Mouse (Mus musculus) ZHBTc4 (cell line): ENCODE results near the gene Plcd3.
A peak's percentile ranks its signal among the peaks of the same experiment; 100 is the strongest.

Experiments used
- DNase-seq: peaks from one replicate; pipeline ENCODE4 v3.0.0-alpha.2; 2011; ENCODE audit warnings: low read depth, low spot score

The Plcd3 gene

DNA sequence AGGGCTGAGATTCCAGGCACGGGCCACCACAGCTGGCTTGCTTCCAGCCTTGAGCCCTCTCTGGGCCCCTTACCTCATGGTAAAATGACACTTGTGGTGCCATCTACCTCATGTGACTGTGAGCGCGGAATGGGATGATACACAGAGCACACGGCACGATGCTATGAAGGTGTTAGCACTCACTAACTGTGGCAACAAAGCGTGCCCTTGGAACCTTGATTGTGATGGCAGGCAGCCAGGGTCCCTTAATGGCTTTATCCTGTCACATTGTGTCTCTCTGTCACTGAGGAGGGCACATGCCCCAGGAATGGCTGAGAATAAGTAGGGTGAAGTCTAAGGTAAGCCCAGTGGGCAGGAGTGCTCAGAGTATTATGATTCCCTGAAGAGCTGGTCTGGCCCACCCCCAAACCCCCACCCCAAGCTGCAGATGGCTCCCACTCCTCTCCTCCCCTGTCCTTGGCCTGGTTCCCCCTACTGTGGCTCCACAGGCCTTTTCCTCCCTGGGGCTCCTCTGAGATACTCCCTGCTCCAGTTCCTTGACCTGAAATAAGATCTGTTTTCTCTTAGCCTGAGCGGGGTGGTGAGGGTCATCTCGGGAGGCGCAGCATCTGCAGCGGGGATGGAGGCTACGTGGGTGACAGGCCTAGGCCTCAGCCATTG is 2.8 kb downstream of the Plcd3 start:
- no peak for DNase-seq

DNA sequence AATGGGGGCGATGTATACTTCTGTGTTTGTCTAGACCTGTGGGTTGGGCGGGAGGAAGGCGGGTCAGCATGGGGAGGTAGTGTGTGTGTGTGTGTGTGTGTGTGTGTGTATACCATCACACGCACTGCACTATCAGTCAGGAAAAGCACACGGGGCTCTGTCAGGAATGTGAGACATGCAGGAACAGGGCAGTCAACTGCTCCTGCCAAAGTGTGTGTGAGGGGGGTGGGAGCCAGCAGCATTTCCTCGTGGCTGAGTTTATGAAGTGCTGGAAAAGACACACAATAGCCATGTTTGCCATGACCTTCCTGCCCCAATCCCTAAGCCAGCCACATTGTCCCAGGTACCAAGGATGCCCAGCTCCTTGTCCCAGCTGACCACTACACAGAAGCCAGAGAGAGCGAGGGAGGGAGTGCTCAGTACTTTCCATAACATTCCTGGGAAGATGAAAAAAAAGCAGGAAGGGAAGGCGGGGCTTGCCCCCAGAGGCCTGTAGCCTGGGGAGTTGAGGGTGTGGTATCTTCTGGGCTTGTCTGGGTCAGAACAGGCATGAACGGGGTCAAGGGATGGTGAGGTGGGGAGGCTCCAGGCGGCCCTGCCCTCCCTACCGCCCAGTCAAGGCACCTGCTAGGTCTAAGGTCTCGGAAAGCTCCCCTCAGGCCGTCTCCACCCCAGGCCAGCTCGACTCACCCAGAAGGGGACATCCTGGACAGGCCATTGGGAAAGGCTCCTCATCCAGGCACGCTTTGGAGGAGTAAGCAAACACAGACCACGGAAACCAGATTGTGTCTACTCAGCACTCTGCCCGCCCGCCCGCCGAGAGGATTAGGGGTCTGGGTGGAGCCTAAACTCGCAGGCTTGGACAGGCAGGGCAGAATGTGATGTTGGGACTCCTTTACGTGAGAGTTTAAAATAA is 4.2 kb downstream of the Plcd3 start:
- peak; percentile 67 for DNase-seq

DNA sequence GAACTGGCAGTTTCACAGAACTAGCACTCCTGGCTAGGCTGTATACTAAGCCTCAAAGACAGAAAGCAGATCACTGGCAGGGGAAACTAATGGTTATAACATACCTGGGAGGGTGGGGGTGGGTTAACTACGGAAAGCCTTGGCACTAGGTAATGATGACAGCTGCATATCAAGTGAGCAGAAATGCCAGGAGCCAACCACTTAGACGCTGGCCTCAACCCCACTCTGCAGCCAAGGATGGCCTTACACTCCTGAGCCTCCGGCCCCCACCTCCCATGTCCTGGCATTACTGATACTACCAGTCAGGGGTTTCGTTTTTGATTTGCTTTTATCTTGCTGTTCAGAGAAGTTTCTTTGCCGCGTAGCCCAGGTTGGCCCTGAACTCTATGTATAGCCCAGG is 5.7 kb downstream of the Plcd3 start:
- no peak for DNase-seq

DNA sequence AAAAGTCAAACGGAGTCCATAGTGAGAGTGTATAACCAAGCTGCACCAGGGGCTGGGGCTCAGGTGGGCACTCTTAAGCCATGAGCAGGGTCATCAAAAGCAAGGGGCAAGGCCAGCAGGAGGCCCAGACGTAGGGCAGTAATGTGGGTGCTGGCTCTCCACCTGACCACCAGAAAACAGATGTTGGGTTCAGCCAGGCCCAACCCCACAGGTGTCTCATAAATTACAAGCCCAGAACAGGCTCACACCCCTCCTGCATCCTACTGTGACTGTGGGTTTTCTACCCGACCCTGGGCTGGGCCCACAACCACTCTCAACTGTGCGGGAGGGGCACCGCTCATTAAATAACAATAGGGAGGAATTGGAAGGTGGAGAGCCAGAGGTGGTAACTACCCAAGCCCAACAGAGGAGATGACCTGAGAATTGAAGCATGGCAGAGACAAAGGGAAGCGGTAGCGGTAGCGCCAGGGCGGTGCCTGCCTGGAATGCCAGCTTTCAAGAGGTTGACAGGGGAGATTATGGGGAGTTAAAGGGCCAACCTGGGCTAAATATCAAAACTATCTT is 6.3 kb downstream of the Plcd3 start:
- peak; percentile 81 for DNase-seq

DNA sequence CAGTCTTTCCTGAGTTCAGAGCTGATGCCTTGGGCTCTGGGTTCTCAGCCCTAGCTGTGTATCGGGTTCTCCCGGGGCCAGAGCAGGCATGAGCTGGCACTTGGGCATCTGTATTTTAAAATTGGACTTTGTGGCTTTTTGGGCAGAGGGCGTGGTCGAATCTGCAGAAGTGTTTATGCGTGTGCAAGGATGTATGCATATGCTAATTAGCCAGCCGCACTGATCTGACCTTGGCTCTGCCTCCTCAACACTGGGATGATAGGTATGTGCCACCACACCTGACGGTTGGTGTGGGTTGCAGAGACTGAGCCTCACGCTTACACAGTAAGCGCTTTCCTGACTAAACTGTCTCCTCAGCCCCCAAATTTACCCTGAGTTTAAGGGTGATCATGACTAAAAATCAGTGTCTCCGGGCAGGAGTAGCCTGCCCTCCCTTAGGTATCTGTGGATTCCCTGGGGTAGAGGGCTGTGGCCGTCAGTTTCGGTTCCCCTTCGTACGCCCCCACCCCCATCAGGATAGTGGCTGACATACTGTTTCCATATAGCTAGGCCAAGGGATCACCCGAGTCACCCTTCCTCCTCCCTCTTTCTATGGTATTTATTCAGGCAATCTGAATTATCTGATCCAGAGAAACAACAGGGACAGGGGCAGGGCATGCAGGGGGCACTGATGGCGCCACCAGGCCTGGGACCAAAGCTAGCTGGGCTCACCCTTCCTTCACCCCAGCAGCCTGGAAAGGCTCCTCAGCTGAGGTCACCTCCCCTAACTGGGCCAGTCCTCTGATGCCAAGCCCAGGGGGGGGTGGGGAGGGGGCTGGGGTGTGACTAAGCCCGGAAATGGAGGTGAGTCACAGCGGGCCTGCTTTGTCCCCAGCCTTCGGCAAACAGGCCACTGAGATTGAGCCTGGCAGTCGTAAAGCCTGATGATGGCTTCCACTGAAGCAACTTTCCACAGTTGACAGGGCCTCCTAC is 7.3 kb downstream of the Plcd3 start:
- DNase-seq: peak; percentile 63

DNA sequence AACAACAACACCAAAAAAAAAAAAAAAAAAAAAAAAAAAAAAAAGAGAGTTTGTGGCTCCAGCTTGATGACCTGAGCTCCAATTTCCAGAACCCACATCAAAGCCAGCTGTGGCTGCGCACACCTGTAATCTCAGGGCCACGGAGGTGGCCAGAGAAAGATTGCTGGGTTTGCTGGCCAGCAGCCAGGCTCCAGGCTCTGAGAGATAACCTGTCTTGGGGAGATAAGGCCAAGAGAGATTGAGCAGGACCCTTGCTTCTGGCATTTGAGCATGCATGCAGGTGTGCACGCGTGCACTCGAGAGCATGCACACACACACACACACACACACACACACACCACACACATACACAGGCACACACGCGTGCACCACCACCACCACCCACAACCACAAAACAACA is 8.2 kb downstream of the Plcd3 start:
- DNase-seq: no peak

DNA sequence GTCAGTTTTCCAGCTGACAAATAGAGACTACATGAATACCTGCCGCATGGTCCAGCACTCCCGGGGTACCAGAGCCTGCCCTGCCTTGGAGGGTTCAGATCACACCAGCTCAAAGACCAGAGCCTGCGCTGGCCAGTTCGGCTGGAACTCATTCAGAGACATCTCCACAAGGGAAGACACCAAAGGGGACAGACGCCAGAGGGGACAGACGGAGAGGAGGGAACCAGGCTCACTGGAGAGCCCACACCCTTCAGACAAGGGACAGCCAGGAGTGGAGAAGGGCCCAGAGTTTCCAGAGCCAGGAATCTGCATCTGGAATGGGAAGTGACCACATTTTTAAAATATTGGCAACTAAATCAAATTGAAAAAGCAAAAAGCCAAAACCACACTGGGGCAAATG is 19.8 kb downstream of the Plcd3 start:
- no peak for DNase-seq

DNA sequence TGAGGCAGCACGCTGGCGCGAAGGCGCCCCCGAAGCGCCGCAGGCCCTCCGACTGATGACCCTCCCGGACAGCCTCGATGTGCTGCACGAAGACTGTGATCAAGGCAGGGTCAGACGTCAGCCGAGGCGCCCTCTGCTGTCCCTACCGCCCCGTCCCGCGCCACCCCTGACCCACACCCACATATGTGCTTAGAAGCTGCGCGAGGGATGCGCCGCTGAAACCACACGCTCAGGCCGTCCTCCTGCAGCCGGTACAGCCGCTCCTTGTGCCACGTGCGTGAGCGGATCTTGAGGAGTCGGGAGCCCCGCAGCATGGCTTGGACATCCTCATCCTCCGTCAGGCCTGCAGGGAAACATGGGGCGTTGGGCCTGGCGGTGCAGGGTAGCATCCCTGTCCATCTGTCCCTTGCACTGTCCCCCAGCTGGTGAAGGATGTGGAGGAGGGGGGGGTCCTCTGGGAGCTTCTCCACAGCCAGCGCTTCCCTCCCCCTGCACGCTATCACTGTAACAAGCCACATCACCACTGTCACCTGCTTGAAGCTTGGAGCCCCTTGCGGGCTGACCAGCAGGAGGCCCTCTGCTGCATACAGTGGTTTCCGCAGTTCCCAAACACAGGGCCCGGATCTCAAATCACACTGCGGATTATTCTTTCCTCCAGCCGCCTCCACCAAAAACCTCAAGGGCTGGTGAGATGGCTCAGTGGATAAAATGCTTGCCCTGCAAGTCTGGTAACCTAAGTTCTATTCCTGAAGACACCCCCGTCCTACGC is 21.0 kb downstream of the Plcd3 start:
- peak; percentile 48 for DNase-seq

DNA sequence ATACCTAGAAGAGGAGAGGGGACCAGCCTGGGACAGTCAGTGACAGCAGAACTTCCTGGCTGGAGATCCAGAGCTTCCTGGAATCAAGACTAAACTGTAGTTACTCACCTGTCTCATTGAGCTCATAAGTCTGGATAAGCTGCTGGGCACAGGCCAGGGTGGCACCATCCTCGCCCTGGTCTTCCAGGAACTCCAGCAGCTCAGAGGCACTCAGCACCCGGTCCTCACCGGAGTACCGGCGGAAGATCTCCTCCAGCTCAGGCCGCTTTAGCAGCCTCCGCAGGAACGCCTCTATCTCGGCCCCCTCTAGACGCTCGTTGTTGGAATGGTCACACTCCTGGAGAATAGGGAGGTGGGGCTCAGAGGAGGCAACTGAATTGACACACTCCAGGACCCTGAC is 23.3 kb downstream of the Plcd3 start:
- DNase-seq: no peak

DNA sequence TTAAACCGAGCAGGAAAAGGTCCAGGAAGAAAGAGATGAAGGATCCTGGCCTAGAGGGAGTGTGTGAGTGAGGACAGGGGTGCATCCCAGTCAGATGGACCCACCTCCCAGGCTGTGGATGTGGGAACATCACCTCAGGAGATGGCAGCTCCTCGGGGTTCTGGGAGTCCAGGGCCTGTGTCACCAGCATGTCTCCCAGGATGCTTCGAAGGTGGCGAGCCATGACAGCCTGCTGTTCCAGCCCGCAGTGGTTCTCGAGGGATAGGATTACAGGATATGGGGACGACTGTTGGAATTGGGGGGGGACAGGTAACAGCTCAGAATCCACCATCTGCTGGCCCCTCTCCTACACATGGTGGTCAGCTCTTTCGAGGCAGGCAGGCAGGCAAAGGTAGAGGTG is 24.9 kb downstream of the Plcd3 start:
- no peak for DNase-seq

DNA sequence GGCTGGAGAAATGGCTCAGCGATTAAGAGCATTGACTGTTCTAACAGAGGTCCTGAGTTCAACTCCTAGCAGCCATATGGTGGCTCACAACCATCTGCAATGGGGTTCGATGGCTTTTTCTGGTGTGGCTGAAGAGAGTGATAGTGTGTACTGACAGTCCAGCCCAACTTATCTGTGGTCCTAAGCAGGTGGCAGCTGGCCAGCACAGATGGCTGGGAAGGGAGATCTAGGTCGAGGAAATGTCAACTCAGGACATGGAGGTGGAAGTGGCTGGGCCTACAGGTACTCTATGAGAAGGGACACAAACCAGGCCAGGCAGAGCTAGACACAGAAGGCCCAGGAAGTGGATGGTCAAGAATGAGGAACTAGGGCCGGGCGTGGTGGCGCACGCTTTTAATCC is 25.4 kb downstream of the Plcd3 start:
- DNase-seq: no peak

DNA sequence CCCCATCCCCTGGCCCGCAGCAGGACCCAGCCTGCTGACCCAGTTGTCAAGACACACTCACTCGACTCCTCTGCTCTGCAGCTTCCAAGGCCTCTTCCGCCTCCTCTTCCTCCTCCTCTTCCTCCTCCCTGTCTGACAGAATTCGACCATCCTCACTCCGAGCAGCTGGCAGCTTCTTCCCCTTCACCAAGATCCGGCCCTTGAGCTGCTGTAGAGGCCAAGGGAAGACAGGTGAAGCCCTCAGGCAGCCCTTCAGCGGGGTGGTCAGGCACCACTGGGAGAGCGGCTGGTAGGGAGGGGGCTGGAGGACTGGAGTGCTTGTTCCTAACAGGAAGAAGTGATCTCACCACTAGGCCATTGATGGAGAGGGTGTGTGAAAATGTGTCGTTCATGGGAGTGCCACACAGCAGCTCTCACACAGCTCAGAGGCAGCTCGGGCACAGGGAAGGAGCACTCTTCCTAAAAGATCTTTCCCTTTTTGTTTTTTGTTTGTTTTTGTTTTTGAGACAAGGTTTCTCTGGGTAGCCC is 26.6 kb downstream of the Plcd3 start:
- no peak for DNase-seq

DNA sequence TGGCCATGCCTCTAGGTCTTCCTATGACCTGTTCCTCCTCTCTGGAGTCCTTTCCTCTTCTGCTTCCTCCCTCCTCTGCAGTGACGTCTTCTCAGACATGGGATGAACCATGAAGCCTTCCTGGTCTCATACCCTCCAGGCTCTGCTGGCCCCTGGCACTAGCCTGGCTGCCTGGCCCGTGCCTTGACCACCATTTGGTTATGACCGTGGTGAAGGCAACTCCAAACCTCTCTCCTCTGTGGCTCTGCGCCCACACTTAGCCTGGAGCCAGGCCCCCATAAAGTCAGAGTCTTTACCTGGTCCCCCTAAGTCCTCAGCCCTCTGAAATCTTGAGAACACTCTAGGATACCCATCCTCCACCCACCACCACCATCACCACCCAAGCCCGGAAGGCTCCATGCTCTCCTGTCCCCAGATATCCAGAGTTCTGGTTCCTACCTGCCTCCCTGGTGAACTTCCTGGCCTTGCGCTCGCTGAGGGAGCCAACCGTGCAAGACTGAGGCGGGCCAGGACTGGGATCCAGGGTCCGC is 27.3 kb downstream of the Plcd3 start:
- peak; percentile 49 for DNase-seq

DNA sequence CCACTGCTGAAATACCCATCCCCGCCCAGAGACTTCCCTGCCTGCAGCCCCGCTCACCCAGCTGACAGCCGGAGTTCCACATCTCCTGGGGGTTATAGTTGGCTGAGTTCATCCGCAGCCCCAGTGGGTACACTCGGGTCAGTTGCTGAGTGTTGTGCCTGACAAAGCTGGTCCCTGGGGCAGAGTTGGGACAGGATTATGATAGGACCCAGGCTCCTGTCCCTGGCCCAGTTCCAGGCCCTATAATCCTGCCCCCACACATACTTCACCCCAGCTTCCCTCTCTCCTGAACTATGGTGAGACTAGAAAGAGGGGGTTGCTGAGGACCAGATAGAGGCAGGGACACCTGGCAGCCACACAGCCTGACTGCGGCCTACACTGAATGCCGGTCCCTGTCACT is 27.8 kb downstream of the Plcd3 start:
- DNase-seq: no peak

DNA sequence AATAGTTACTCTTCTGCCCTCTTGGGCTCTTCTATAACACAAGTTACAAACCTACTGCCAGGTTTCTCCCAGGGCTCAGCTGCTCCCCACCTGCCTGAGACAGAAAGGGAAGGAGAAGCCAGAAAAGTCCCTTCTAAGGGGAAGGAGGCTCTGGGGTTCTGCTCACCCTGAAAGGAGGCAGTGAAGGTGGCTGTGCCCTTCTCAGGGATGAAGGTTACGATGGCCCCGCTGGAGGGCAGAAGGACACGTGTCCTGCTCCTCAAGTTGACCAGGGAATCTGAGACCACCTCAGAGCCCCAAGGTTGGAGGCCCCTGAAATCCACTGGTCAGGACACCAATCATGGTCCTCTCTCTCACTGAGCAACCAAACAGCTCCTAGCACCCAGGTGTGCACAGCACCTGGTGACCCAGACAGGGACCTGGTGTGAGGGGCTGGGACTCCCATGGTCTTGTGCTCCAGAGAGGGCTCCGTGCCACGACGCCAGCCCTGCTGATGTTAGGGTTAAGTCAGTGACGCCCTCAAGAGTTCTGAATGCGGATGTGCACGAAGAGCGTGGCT is 31.1 kb downstream of the Plcd3 start:
- DNase-seq: no peak

DNA sequence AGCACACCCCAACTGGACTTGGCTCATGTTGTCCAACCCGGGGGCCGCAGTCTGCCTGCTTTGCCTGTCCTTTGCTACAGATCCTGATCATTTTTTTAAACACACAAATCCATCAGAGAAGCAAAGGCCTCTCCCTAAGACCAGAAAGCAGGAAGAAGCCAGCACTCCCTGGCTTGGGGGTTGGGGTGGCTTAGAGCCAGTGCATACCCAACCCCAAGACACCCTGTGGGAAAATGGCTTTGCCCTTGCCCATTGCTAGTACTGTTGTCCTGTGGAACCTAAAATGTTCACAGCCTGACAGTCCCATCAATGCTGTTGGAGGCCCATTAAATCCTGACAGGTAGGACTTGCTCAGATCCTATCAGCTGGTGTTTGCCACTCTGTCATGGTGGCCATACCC is 31.7 kb downstream of the Plcd3 start:
- DNase-seq: no peak

DNA sequence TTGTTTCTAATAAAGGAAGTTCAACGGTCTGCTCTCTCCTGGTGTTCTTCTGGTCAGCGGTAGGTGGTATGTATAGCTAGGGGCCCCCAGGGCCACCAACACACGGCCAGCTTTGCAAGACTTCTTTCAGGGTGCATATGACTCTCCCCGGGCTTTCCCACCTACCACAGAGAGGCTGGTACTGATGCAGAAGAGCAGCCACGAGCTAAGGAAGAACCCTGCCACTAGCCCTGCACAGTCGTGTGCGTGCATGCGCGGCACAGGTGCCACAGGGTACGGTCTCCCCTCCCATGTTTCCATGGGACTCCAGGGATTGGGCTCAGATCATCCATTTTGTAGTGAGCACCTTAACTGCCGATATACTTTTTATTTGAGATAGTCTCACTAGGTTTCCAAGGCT is 32.6 kb downstream of the Plcd3 start:
- DNase-seq: no peak

DNA sequence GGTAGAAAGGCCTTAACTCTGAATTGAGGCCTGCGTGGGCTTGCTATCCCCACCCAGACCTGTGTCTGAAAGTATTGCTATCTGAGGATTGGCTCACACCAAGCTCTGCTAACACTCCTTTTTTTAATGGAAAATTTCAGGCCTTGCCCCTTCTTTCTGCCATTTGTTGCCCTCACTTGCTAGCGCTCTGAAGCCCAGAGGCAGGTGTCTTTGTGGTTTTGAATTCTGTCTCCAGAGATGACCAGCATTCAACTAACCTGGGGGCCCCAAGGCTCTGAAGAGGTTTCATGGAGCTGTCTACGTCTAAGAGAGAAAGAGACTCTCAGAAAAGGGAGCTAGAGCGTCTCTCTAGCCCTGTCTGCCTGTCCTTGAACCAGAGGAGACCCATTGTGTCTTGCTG is 33.2 kb downstream of the Plcd3 start:
- DNase-seq: no peak

DNA sequence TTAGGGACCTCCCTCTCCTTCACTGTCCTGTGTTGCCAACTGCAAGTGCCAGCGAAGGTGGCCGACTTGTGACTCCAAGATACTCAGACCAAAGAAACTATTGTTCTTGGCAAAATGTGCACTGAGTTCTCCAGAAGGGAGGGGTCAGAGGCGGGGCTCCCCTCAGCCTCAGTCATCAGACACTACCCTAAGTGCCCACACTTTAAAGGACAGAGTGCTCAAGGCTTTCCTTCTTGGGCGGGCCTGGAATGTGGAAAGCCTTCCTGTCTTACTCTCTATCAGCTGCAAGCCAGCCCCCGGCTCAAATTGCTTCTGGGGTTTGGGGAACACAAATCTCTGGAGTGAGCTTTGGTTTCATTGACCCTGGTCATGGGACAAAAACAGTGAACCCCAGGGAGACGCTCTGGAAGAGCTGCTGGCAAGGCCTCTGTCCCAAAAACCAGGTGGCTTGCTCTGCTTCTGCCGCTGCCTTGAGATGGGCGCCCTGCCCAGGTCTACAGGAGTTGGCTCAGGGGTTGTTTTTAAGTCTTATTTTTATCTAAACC is 33.9 kb downstream of the Plcd3 start:
- DNase-seq: peak; percentile 81

DNA sequence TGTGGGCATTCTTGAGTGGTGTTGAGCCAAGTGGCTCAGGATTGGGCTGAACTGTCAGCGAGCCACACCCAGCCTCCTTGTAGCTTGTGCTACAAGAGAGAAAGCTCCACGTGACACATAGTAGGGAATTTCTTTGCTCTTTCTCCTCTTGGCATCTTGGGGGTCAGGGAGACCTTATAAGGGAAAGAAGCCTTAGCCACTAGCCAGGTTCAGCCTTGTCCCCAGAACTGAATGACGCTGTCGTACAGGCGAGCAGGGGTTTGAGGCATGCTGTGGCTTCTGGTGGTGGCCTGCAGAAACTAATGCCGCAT is 34.5 kb downstream of the Plcd3 start:
- DNase-seq: no peak
